Mouse (Mus musculus) cerebellum, postnatal 10 days (tissue): ENCODE measurements around the gene Bbx.

Experiments
- DNase-seq, 2 experiments: peaks; one replicate each; pipeline ENCODE4 v3.0.0; 2021; ENCODE audit warnings: mixed read lengths in 2 of 2

The Bbx gene

GRCm38 (mm10) chr16:50224946-50225345 is 207.2 kb downstream of the Bbx start:
- no peak for DNase-seq

GRCm38 (mm10) chr16:50220734-50221501 is 211.3 kb downstream of the Bbx start:
- DNase-seq: peak; percentile 51 to 68

GRCm38 (mm10) chr16:50217084-50217483 is 215.1 kb downstream of the Bbx start:
- no peak for DNase-seq

- DNase-seq: no peak
These were observed 220.5 kb downstream of the Bbx start for GRCm38 (mm10) chr16:50211727-50212126.

GRCm38 (mm10) chr16:50211231-50211630 is 221.0 kb downstream of the Bbx start:
- DNase-seq: no peak

GRCm38 (mm10) chr16:50210742-50211141 is 221.4 kb downstream of the Bbx start:
- no peak for DNase-seq

- no peak for DNase-seq
These were observed 227.2 kb downstream of the Bbx start for GRCm38 (mm10) chr16:50204944-50205343.

- peak; percentile 63 for DNase-seq
These were observed 230.5 kb downstream of the Bbx start for GRCm38 (mm10) chr16:50201546-50202151.

GRCm38 (mm10) chr16:50200214-50200613 is 232.0 kb downstream of the Bbx start:
- DNase-seq: peak; percentile 56 to 74

GRCm38 (mm10) chr16:50196118-50196517 is 236.1 kb downstream of the Bbx start:
- DNase-seq: no peak

- no peak for DNase-seq
These were observed 239.6 kb downstream of the Bbx start for GRCm38 (mm10) chr16:50192626-50193025.

- DNase-seq: no peak
These were observed 243.1 kb downstream of the Bbx start for GRCm38 (mm10) chr16:50189108-50189507.

GRCm38 (mm10) chr16:50186604-50187003 is 245.6 kb downstream of the Bbx start:
- DNase-seq: no peak

GRCm38 (mm10) chr16:50185041-50185440 is 247.1 kb downstream of the Bbx start:
- peak; percentile 55 to 70 for DNase-seq

GRCm38 (mm10) chr16:50182988-50183387 is 249.2 kb downstream of the Bbx start:
- DNase-seq: no peak

- DNase-seq: no peak
These were observed 249.6 kb downstream of the Bbx start for GRCm38 (mm10) chr16:50182561-50182960.

- DNase-seq: no peak
These were observed 259.4 kb downstream of the Bbx start for GRCm38 (mm10) chr16:50172760-50173159.

GRCm38 (mm10) chr16:50170812-50171211 is 261.4 kb downstream of the Bbx start:
- no peak for DNase-seq

GRCm38 (mm10) chr16:50167983-50168299 is 264.2 kb downstream of the Bbx start:
- DNase-seq: no peak

- no peak for DNase-seq
These were observed 264.8 kb downstream of the Bbx start for GRCm38 (mm10) chr16:50167231-50167982.

- no peak for DNase-seq
These were observed 271.5 kb downstream of the Bbx start for GRCm38 (mm10) chr16:50160418-50161271.

GRCm38 (mm10) chr16:50158546-50158945 is 273.6 kb downstream of the Bbx start:
- DNase-seq: peak; percentile 53 to 62

GRCm38 (mm10) chr16:50149606-50150005 is 282.6 kb downstream of the Bbx start:
- no peak for DNase-seq
